Mouse (Mus musculus): ENCODE data around the gene Cfl1. TPM values are rescaled to one million over a fixed set of nuclear protein-coding genes. Genes with fewer than 3 reads are reported as not detected.

The Cfl1 gene
- polyA plus RNA-seq, 1 experiment from 2014 or later, result 2,278 TPM

- H3K9ac ChIP-seq, result no peak overlapping the region
- ATAC-seq (ENCODE audit: insufficient number of reproducible peaks, low FRiP score, low TSS enrichment, low read depth), result no peak
- no peaks in the 10 kb centered on the region for H3K36me3 ChIP-seq
- peaks cover 14% of the 10 kb centered on the region; the same call in 1 of the 2 replicates for H3K4me1 ChIP-seq
- H3K9me3 ChIP-seq (replicated peaks), result no peaks in the 10 kb centered on the region
- no peaks in the 10 kb centered on the region for H3K27me3 ChIP-seq
- no peak overlapping the region for H3K4me3 ChIP-seq (replicated peaks)
- no peak overlapping the region for H3K4me2 ChIP-seq (replicated peaks)
- 82% methylated on average over 9 of the region's 9 CpGs for WGBS
- H3K27ac ChIP-seq (replicated peaks), result no peak overlapping the region
Measured at GRCm38 (mm10) chr19:5543362-5543761, 53.1 kb downstream of the Cfl1 start.

GRCm38 (mm10) chr19:5544031-5544430 is 53.8 kb downstream of the Cfl1 start:
- Histone ChIP-seq H3K4me2 (replicated peaks) (no peak overlapping the region), H3K4me3 (replicated peaks) (no peak overlapping the region), H3K4me1 (0 out of 2 replicates have a peak, but pooled peaks cover 9% of the 10 kb centered on the region), H3K9me3 (replicated peaks) (no peaks in the 10 kb centered on the region), H3K36me3 (no peaks in the 10 kb centered on the region), H3K9ac (no peak overlapping the region), H3K27ac (replicated peaks) (peak overlapping the region; percentile 3; the same call in 1 of the 2 replicates), H3K27me3 (no peaks in the 10 kb centered on the region)
- 38% methylated on average over 11 of the region's 11 CpGs for WGBS
- ATAC-seq (ENCODE audit: insufficient number of reproducible peaks, low FRiP score, low TSS enrichment, low read depth), result no peak

Other genes starting within 250 kb of the Cfl1 start
- 25.1 and 30.6 TPM in 2 replicates for gene Pacs1, start 217.3 kb upstream of the Cfl1 start, polyA plus RNA-seq (2015; fragmentation: Nextera tagmentation; extraction: Ambion mirVana)
- 335 and 338 TPM in 2 replicates for gene Sf3b2, start 195.0 kb upstream of the Cfl1 start, polyA plus RNA-seq (2015; fragmentation: Nextera tagmentation; extraction: Ambion mirVana)
- gene Gal3st3, start 192.1 kb upstream of the Cfl1 start, polyA plus RNA-seq (2015; fragmentation: Nextera tagmentation; extraction: Ambion mirVana), result 4.2 and 5.8 TPM in 2 replicates
- not detected in 2 replicates for gene Catsper1, start 154.7 kb upstream of the Cfl1 start, polyA plus RNA-seq (2015; fragmentation: Nextera tagmentation; extraction: Ambion mirVana)
- 67.9 and 76.8 TPM in 2 replicates for gene Cst6, start 140.9 kb upstream of the Cfl1 start, polyA plus RNA-seq (2015; fragmentation: Nextera tagmentation; extraction: Ambion mirVana)
- gene Eif1ad, start 123.7 kb upstream of the Cfl1 start, polyA plus RNA-seq (2015; fragmentation: Nextera tagmentation; extraction: Ambion mirVana), result 48.6 and 55.1 TPM in 2 replicates
- gene Banf1, start 123.3 kb upstream of the Cfl1 start, polyA plus RNA-seq (2015; fragmentation: Nextera tagmentation; extraction: Ambion mirVana), result 399 and 402 TPM in 2 replicates
- gene Sart1, start 101.8 kb upstream of the Cfl1 start, polyA plus RNA-seq (2015; fragmentation: Nextera tagmentation; extraction: Ambion mirVana), result 81.5 and 83.5 TPM in 2 replicates
- gene Tsga10ip, start 87.9 kb upstream of the Cfl1 start, polyA plus RNA-seq (2015; fragmentation: Nextera tagmentation; extraction: Ambion mirVana), result 0.72 and 1.1 TPM in 2 replicates
- 267 and 280 TPM in 2 replicates for gene Drap1, start 65.5 kb upstream of the Cfl1 start, polyA plus RNA-seq (2015; fragmentation: Nextera tagmentation; extraction: Ambion mirVana)
- gene AI837181, start 65.3 kb upstream of the Cfl1 start, polyA plus RNA-seq (2015; fragmentation: Nextera tagmentation; extraction: Ambion mirVana), result 67.4 and 72.3 TPM in 2 replicates
- not detected in 2 replicates for gene Fosl1, start 42.9 kb upstream of the Cfl1 start, polyA plus RNA-seq (2015; fragmentation: Nextera tagmentation; extraction: Ambion mirVana)
- 8.0 and 8.9 TPM in 2 replicates for gene Ccdc85b, start 32.6 kb upstream of the Cfl1 start, polyA plus RNA-seq (2015; fragmentation: Nextera tagmentation; extraction: Ambion mirVana)
- 114 and 125 TPM in 2 replicates for gene Fibp, start 29.8 kb upstream of the Cfl1 start, polyA plus RNA-seq (2015; fragmentation: Nextera tagmentation; extraction: Ambion mirVana)
- gene Ctsw, start 21.9 kb upstream of the Cfl1 start, polyA plus RNA-seq (2015; fragmentation: Nextera tagmentation; extraction: Ambion mirVana), result 1.4 and 2.8 TPM in 2 replicates
- 219 and 226 TPM in 2 replicates for gene Efemp2, start 16.5 kb upstream of the Cfl1 start, polyA plus RNA-seq (2015; fragmentation: Nextera tagmentation; extraction: Ambion mirVana)
- 44.1 and 45.2 TPM in 2 replicates for gene Mus81, start 2.1 kb upstream of the Cfl1 start, polyA plus RNA-seq (2015; fragmentation: Nextera tagmentation; extraction: Ambion mirVana)
- 0.16 TPM in 1 of 2 replicates, not detected in the other for gene 1700020D05Rik, start 13.3 kb downstream of the Cfl1 start, polyA plus RNA-seq (2015; fragmentation: Nextera tagmentation; extraction: Ambion mirVana)
- 10.7 and 11.7 TPM in 2 replicates for gene Snx32, start 20.1 kb downstream of the Cfl1 start, polyA plus RNA-seq (2015; fragmentation: Nextera tagmentation; extraction: Ambion mirVana)
- 22.1 and 23.3 TPM in 2 replicates for gene Ovol1, start 70.2 kb downstream of the Cfl1 start, polyA plus RNA-seq (2015; fragmentation: Nextera tagmentation; extraction: Ambion mirVana)
- 5.2 and 5.7 TPM in 2 replicates for gene Ap5b1, start 77.6 kb downstream of the Cfl1 start, polyA plus RNA-seq (2015; fragmentation: Nextera tagmentation; extraction: Ambion mirVana)
- 122 and 126 TPM in 2 replicates for gene Rnaseh2c, start 111.4 kb downstream of the Cfl1 start, polyA plus RNA-seq (2015; fragmentation: Nextera tagmentation; extraction: Ambion mirVana)
- gene Kat5, start 119.8 kb downstream of the Cfl1 start, polyA plus RNA-seq (2015; fragmentation: Nextera tagmentation; extraction: Ambion mirVana), result 49.4 and 52.3 TPM in 2 replicates
- gene Rela, start 147.0 kb downstream of the Cfl1 start, polyA plus RNA-seq (2015; fragmentation: Nextera tagmentation; extraction: Ambion mirVana), result 61.4 and 62.4 TPM in 2 replicates
- gene Sipa1, start 173.3 kb downstream of the Cfl1 start, polyA plus RNA-seq (2015; fragmentation: Nextera tagmentation; extraction: Ambion mirVana), result 29.4 and 30.4 TPM in 2 replicates
- 27.1 and 30.0 TPM in 2 replicates for gene Map3k11, start 198.3 kb downstream of the Cfl1 start, polyA plus RNA-seq (2015; fragmentation: Nextera tagmentation; extraction: Ambion mirVana)
- gene Pcnx3, start 198.5 kb downstream of the Cfl1 start, polyA plus RNA-seq (2015; fragmentation: Nextera tagmentation; extraction: Ambion mirVana), result 24.6 and 26.6 TPM in 2 replicates
- gene Kcnk7, start 213.9 kb downstream of the Cfl1 start, polyA plus RNA-seq (2015; fragmentation: Nextera tagmentation; extraction: Ambion mirVana), result 3.8 TPM in 2 replicates
- 32.4 and 35.9 TPM in 2 replicates for gene Ehbp1l1, start 235.9 kb downstream of the Cfl1 start, polyA plus RNA-seq (2015; fragmentation: Nextera tagmentation; extraction: Ambion mirVana)
- 110 and 111 TPM in 2 replicates for gene Fam89b, start 239.2 kb downstream of the Cfl1 start, polyA plus RNA-seq (2015; fragmentation: Nextera tagmentation; extraction: Ambion mirVana)